Mouse (Mus musculus) embryonic facial prominence, embryonic 11.5 days (tissue): ENCODE data around the gene Adam19. TPM values are rescaled to one million over a fixed set of nuclear protein-coding genes. Genes with fewer than 3 reads are reported as not detected.

Experiments used
- ATAC-seq: fragments of 200-750 bp; cut with Nextera tagmentation; replicated peaks from 2 replicates; pipeline ENCODE4 v1.8.0; 2017; ENCODE audit warnings: low read depth; ENCODE audit not compliant: insufficient number of reproducible peaks, low FRiP score, low TSS enrichment
- DNase-seq: peaks from one replicate; pipeline ENCODE4 v3.0.0-alpha.2; 2015; ENCODE audit warnings: low spot score
- H3K27ac ChIP-seq: fragments of 300-500 bp; sonication (generic); replicated peaks from 2 replicates; pipeline ENCODE4 v1.5.1; 2014; ENCODE audit warnings: mild to moderate bottlenecking, low read depth, low read length, control low read depth
- H3K27me3 ChIP-seq: fragments of 300-500 bp; sonication (generic); 2 replicates; pipeline ENCODE4 v1.6.1; 2014; ENCODE audit warnings: mild to moderate bottlenecking, low read length, moderate library complexity, mixed read lengths; ENCODE audit not compliant: control insufficient read depth, insufficient read depth
- H3K36me3 ChIP-seq: fragments of 300-500 bp; sonication (generic); replicated peaks from 2 replicates; pipeline ENCODE4 v1.6.1; 2014; ENCODE audit warnings: low read depth, mild to moderate bottlenecking, low read length, moderate library complexity, mixed read lengths; ENCODE audit not compliant: control insufficient read depth, insufficient read depth
- H3K4me1 ChIP-seq: fragments of 300-500 bp; sonication (generic); 2 replicates; pipeline ENCODE4 v1.6.1; 2014; ENCODE audit warnings: low read length, mixed read lengths; ENCODE audit not compliant: control insufficient read depth, insufficient read depth
- H3K4me2 ChIP-seq: fragments of 300-500 bp; sonication (generic); 2 replicates; pipeline ENCODE4 v1.6.1; 2014; ENCODE audit warnings: low read depth, mild to moderate bottlenecking, control low read depth, low read length, moderate library complexity
- H3K4me3 ChIP-seq: fragments of 300-500 bp; sonication (generic); 2 replicates; pipeline ENCODE4 v1.5.1; 2014; ENCODE audit warnings: low read depth, low read length, control low read depth
- H3K9ac ChIP-seq: fragments of 300-500 bp; sonication (generic); replicated peaks from 2 replicates; pipeline ENCODE4 v1.6.1; 2014; ENCODE audit warnings: mild to moderate bottlenecking, control low read depth, low read length
- H3K9me3 ChIP-seq: fragments of 300-500 bp; sonication (generic); replicated peaks from 2 replicates; pipeline ENCODE4 v1.6.1; 2016; ENCODE audit warnings: mild to moderate bottlenecking, low read length, inconsistent platforms, mixed read lengths; ENCODE audit not compliant: control insufficient read depth
- WGBS: fragments of 180-500 bp; shearing (Covaris S2); extraction: QIAGEN DNeasy Blood & Tissue Kit; methylation state at CpG from one replicate; pipeline ENCODE4 v1.1.7; 2014; 5-methylcytosine and 5-hydroxymethylcytosine counted together
- polyA plus RNA-seq: library from polyadenylated mRNA; unstranded; fragments of >200 nt; fragmentation: Nextera tagmentation; extraction: Ambion mirVana; gene quantifications from 2 replicates; pipeline ENCODE4 v1.2.1, GENCODE M21; 2014

Adam19 gene
- 9.4 and 9.5 TPM in 2 replicates for polyA plus RNA-seq

GRCm38 (mm10) chr11:46055896-46056769 lies at the start of gene Adam19:
Gene Adam19, plus strand, starts transcription at chr11:46055992.
- H3K9ac ChIP-seq = peak within 1 kb of the TSS; percentile 88
- no peaks in the 10 kb centered on the region for H3K27me3 ChIP-seq
- H3K4me1 ChIP-seq = peaks cover 2% of the 10 kb centered on the region; the same call in 1 of the 2 replicates
- peak within 1 kb of the TSS; percentile 68 for H3K4me3 ChIP-seq
- peak within 1 kb of the TSS; percentile 78 for H3K4me2 ChIP-seq
- H3K36me3 ChIP-seq = no peaks in the 10 kb centered on the region
- ATAC-seq (peak; percentile 81), DNase-seq (peak; percentile 89)
- no peaks in the 10 kb centered on the region for H3K9me3 ChIP-seq
- peak within 1 kb of the TSS; percentile 72; the same call in 1 of the 2 replicates for H3K27ac ChIP-seq
- under 1% methylated on average over 41 of the region's 51 CpGs for WGBS

- DNase-seq = peak; percentile 88
- H3K9me3 ChIP-seq = no peaks in the 10 kb centered on the region
- no peaks in the 10 kb centered on the region for H3K4me1 ChIP-seq
- 21% methylated on average over 6 of the region's 6 CpGs for WGBS
- H3K9ac ChIP-seq = no peak overlapping the region
- H3K27ac ChIP-seq = no peak overlapping the region
- H3K36me3 ChIP-seq = no peaks in the 10 kb centered on the region
- no peaks in the 10 kb centered on the region for H3K27me3 ChIP-seq
- no peak for ATAC-seq
- H3K4me2 ChIP-seq = no peak overlapping the region
- H3K4me3 ChIP-seq = no peak overlapping the region
Observed at GRCm38 (mm10) chr11:46016061-46016460, 39.7 kb upstream of the Adam19 start.

- H3K4me1 ChIP-seq = no peaks in the 10 kb centered on the region
- no peaks in the 10 kb centered on the region for H3K9me3 ChIP-seq
- no peak overlapping the region for H3K4me2 ChIP-seq
- DNase-seq (no peak), ATAC-seq (no peak)
- no peaks in the 10 kb centered on the region for H3K36me3 ChIP-seq
- H3K27ac ChIP-seq = no peak overlapping the region
- H3K27me3 ChIP-seq = no peaks in the 10 kb centered on the region
- 85% methylated on average over 1 of the region's 1 CpGs for WGBS
- no peak overlapping the region for H3K9ac ChIP-seq
- no peak overlapping the region for H3K4me3 ChIP-seq
Observed at GRCm38 (mm10) chr11:46020246-46020645, 35.5 kb upstream of the Adam19 start.

- no peak overlapping the region for H3K9ac ChIP-seq
- DNase-seq = no peak
Observed at GRCm38 (mm10) chr11:46021850-46022249, 33.9 kb upstream of the Adam19 start.

GRCm38 (mm10) chr11:46022983-46023382 lies 32.8 kb upstream of the Adam19 start:
- H3K9me3 ChIP-seq = no peaks in the 10 kb centered on the region
- no peak overlapping the region for H3K4me3 ChIP-seq
- no peak overlapping the region for H3K9ac ChIP-seq
- DNase-seq (no peak), ATAC-seq (no peak)
- H3K4me1 ChIP-seq = no peaks in the 10 kb centered on the region
- H3K4me2 ChIP-seq = no peak overlapping the region
- H3K27ac ChIP-seq = no peak overlapping the region
- no peaks in the 10 kb centered on the region for H3K27me3 ChIP-seq
- H3K36me3 ChIP-seq = no peaks in the 10 kb centered on the region
- 82% methylated on average over 6 of the region's 6 CpGs for WGBS

More at GRCm38 (mm10) chr11:46021850-46022249, 33.9 kb upstream of the Adam19 start:
- Histone ChIP-seq H3K4me3 (no peak overlapping the region), H3K27me3 (no peaks in the 10 kb centered on the region), H3K27ac (no peak overlapping the region), H3K4me2 (no peak overlapping the region), H3K9me3 (no peaks in the 10 kb centered on the region), H3K36me3 (no peaks in the 10 kb centered on the region), H3K4me1 (no peaks in the 10 kb centered on the region)
- ATAC-seq = no peak

- WGBS = 30% methylated on average over 7 of the region's 7 CpGs
- Histone ChIP-seq H3K27ac (no peak overlapping the region), H3K4me2 (no peak overlapping the region), H3K9me3 (no peaks in the 10 kb centered on the region), H3K4me1 (no peaks in the 10 kb centered on the region), H3K27me3 (no peaks in the 10 kb centered on the region), H3K36me3 (no peaks in the 10 kb centered on the region), H3K9ac (no peak overlapping the region), H3K4me3 (no peak overlapping the region)
- DNase-seq (peak; percentile 2), ATAC-seq (no peak)
Observed at GRCm38 (mm10) chr11:46025962-46026392, 29.8 kb upstream of the Adam19 start.

GRCm38 (mm10) chr11:46027952-46028814 lies 27.6 kb upstream of the Adam19 start:
- H3K27ac ChIP-seq = no peak overlapping the region
- no peak overlapping the region for H3K4me2 ChIP-seq
- H3K27me3 ChIP-seq = no peaks in the 10 kb centered on the region
- no peak overlapping the region for H3K4me3 ChIP-seq
- DNase-seq (peak; percentile 16), ATAC-seq (no peak)
- no peaks in the 10 kb centered on the region for H3K9me3 ChIP-seq
- no peaks in the 10 kb centered on the region for H3K4me1 ChIP-seq
- H3K9ac ChIP-seq = no peak overlapping the region
- H3K36me3 ChIP-seq = no peaks in the 10 kb centered on the region
- WGBS = 76% methylated on average over 6 of the region's 6 CpGs
